Mouse (Mus musculus) ES-Bruce4 (cell line): ENCODE measurements around the gene 1600012H06Rik.
"Not testable (repeated sequence)": the region's sequence is repeated elsewhere in the genome, so short reads cannot be mapped to it uniquely, and the experiment has no call there.

Source experiments
- CTCF ChIP-seq: IDR thresholded peaks from one replicate; pipeline ENCODE4 v1.8.1; 2011; ENCODE audit warnings: low read depth, low read length
- EP300 ChIP-seq: IDR thresholded peaks from 2 replicates; pipeline ENCODE4 v1.6.1; 2011; ENCODE audit warnings: low read depth, low read length; ENCODE audit not compliant: insufficient read depth
- POLR2A ChIP-seq: IDR thresholded peaks from one replicate; pipeline ENCODE4 v1.8.1; 2011; ENCODE audit warnings: low read length; ENCODE audit not compliant: insufficient read depth

DNA sequence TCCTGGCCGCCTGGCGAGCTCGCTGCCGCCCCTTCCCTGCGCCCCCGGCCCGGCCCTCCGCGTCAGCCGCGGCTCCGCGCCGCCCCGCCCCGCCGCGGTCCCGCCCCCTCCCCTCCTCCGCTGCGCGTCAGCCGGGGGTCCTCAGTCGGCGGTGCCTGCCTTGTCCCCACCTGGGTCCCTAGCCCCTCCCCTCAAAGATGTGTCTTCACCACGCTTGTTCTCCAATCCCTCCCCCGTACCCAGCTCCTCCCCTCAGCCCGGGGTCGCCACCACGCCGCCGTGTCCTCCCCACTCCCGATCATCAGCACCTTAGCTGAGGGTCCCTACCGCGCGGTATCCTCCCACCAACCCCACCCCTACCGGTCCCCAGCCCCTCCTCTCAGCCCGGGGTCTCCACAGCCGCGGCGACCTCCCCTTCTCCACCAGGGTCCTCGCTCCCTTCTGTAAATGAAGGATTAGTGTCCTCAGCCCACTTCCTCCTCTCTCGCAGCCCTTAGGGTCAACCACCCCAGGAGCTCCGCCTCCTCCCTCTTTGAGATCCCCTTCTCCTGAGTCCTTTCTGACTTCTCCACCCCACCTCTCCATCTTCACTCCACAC, 18.7 kb downstream of the 1600012H06Rik start:
- not testable (repeated sequence) for TF ChIP-seq POLR2A, CTCF, EP300
